Mouse (Mus musculus) kidney, embryonic 14.5 days (tissue): Measurements from ENCODE around the gene Rhoh. TPM values are rescaled to one million over a fixed set of nuclear protein-coding genes. Genes with fewer than 3 reads are reported as not detected.

Experiments used
- ATAC-seq: fragments of 200-750 bp; cut with Nextera tagmentation; 2 replicates; pipeline ENCODE4 v1.8.0; 2017; ENCODE audit warnings: moderate number of reproducible peaks, mild to moderate bottlenecking, moderate TSS enrichment, moderate library complexity; ENCODE audit not compliant: low FRiP score, low TSS enrichment
- H3K27ac ChIP-seq: fragments of 300-500 bp; sonication (generic); 2 replicates; pipeline ENCODE4 v1.5.1; 2014; ENCODE audit warnings: low read depth, mild to moderate bottlenecking, low read length, moderate library complexity, mixed read lengths
- H3K27me3 ChIP-seq: fragments of 300-500 bp; sonication (generic); 2 replicates; pipeline ENCODE4 v1.6.1; 2014; ENCODE audit warnings: mild to moderate bottlenecking, low read length; ENCODE audit not compliant: control insufficient read depth, insufficient read depth
- H3K36me3 ChIP-seq: fragments of 300-500 bp; sonication (generic); 2 replicates; pipeline ENCODE4 v1.6.1; 2014; ENCODE audit warnings: low read length, mixed read lengths; ENCODE audit not compliant: control insufficient read depth, insufficient read depth
- H3K4me1 ChIP-seq: fragments of 300-500 bp; sonication (generic); 2 replicates; pipeline ENCODE4 v1.6.1; 2014; ENCODE audit warnings: low read length, mixed read lengths; ENCODE audit not compliant: control insufficient read depth, insufficient read depth
- H3K4me2 ChIP-seq: fragments of 300-500 bp; sonication (generic); replicated peaks from 2 replicates; pipeline ENCODE4 v1.6.1; 2014; ENCODE audit warnings: low read depth, mild to moderate bottlenecking, low read length
- H3K4me3 ChIP-seq: fragments of 300-500 bp; sonication (generic); 2 replicates; pipeline ENCODE4 v1.5.1; 2014; ENCODE audit warnings: mild to moderate bottlenecking, low read length
- H3K9ac ChIP-seq: fragments of 300-500 bp; sonication (generic); 2 replicates; pipeline ENCODE4 v1.6.1; 2014; ENCODE audit warnings: low read depth, mild to moderate bottlenecking, low read length, moderate library complexity
- H3K9me3 ChIP-seq: fragments of 300-500 bp; sonication (generic); 2 replicates; pipeline ENCODE4 v1.6.1; 2016; ENCODE audit warnings: low read length; ENCODE audit not compliant: control insufficient read depth
- WGBS: fragments of 180-500 bp; shearing (Covaris S2); extraction: QIAGEN DNeasy Blood & Tissue Kit; methylation state at CpG from one replicate; pipeline ENCODE4 v1.1.7; 2014; 5-methylcytosine and 5-hydroxymethylcytosine counted together
- polyA plus RNA-seq: library from polyadenylated mRNA; unstranded; fragments of >200 nt; fragmentation: Nextera tagmentation; extraction: Ambion mirVana; gene quantifications from 2 replicates; pipeline ENCODE4 v1.2.1, GENCODE M21; 2014

The Rhoh gene
- polyA plus RNA-seq, 1 experiment from 2014 or later: 0.57 TPM

- ATAC-seq: no peak
- WGBS: 69% methylated on average over 3 of the region's 3 CpGs
These were observed 17.4 kb downstream of the Rhoh start for GRCm38 (mm10) chr5:65878367-65878766.

GRCm38 (mm10) chr5:65881254-65881653, 20.2 kb downstream of the Rhoh start:
- Histone ChIP-seq H3K9ac (no peak overlapping the region), H3K36me3 (no peaks in the 10 kb centered on the region), H3K4me1 (0 out of 2 replicates have a peak, but pooled peaks cover 4% of the 10 kb centered on the region), H3K9me3 (no peaks in the 10 kb centered on the region), H3K4me3 (no peak overlapping the region), H3K27ac (no peak overlapping the region), H3K4me2 (no peak overlapping the region), H3K27me3 (no peaks in the 10 kb centered on the region)
- WGBS: 74% methylated on average over 2 of the region's 2 CpGs
- ATAC-seq: no peak

More at GRCm38 (mm10) chr5:65878367-65878766, 17.4 kb downstream of the Rhoh start:
- no peak overlapping the region for H3K27ac ChIP-seq
- no peak overlapping the region for H3K4me3 ChIP-seq
- no peaks in the 10 kb centered on the region for H3K27me3 ChIP-seq
- no peaks in the 10 kb centered on the region for H3K9me3 ChIP-seq
- 0 out of 2 replicates have a peak, but pooled peaks cover 4% of the 10 kb centered on the region for H3K4me1 ChIP-seq
- no peak overlapping the region for H3K4me2 ChIP-seq
- H3K9ac ChIP-seq: no peak overlapping the region
- H3K36me3 ChIP-seq: no peaks in the 10 kb centered on the region

GRCm38 (mm10) chr5:65882476-65883205, 21.6 kb downstream of the Rhoh start:
- H3K4me2 ChIP-seq: no peak overlapping the region
- 80% methylated on average over 10 of the region's 10 CpGs for WGBS
- no peaks in the 10 kb centered on the region for H3K36me3 ChIP-seq
- no peaks in the 10 kb centered on the region for H3K27me3 ChIP-seq
- no peaks in the 10 kb centered on the region for H3K9me3 ChIP-seq
- ATAC-seq: no peak
- H3K9ac ChIP-seq: no peak overlapping the region
- 0 out of 2 replicates have a peak, but pooled peaks cover 4% of the 10 kb centered on the region for H3K4me1 ChIP-seq
- no peak overlapping the region for H3K27ac ChIP-seq
- no peak overlapping the region for H3K4me3 ChIP-seq

- Histone ChIP-seq H3K27ac (no peak overlapping the region), H3K4me3 (no peak overlapping the region), H3K36me3 (no peaks in the 10 kb centered on the region), H3K9me3 (no peaks in the 10 kb centered on the region), H3K27me3 (no peaks in the 10 kb centered on the region), H3K9ac (no peak overlapping the region), H3K4me2 (no peak overlapping the region), H3K4me1 (0 out of 2 replicates have a peak, but pooled peaks cover 4% of the 10 kb centered on the region)
- 45% methylated on average over 5 of the region's 5 CpGs for WGBS
- no peak for ATAC-seq
These were observed 22.3 kb downstream of the Rhoh start for GRCm38 (mm10) chr5:65883355-65883754.

GRCm38 (mm10) chr5:65885699-65886443, 24.9 kb downstream of the Rhoh start:
- Histone ChIP-seq H3K4me3 (no peak overlapping the region), H3K4me1 (0 out of 2 replicates have a peak, but pooled peaks cover 4% of the 10 kb centered on the region), H3K27me3 (no peaks in the 10 kb centered on the region), H3K36me3 (no peaks in the 10 kb centered on the region), H3K9ac (no peak overlapping the region), H3K4me2 (no peak overlapping the region), H3K27ac (no peak overlapping the region), H3K9me3 (no peaks in the 10 kb centered on the region)
- ATAC-seq: 0 out of 2 replicates have a peak, but pooled peaks have one; percentile 70
- WGBS: 51% methylated on average over 15 of the region's 15 CpGs

- Histone ChIP-seq H3K27ac (no peak overlapping the region), H3K9ac (no peak overlapping the region), H3K4me2 (no peak overlapping the region), H3K36me3 (no peaks in the 10 kb centered on the region), H3K4me1 (no peaks in the 10 kb centered on the region), H3K4me3 (no peak overlapping the region), H3K9me3 (no peaks in the 10 kb centered on the region), H3K27me3 (no peaks in the 10 kb centered on the region)
- no peak for ATAC-seq
- 87% methylated on average over 5 of the region's 5 CpGs for WGBS
These were observed 27.1 kb downstream of the Rhoh start for GRCm38 (mm10) chr5:65888102-65888501.

- H3K9me3 ChIP-seq: no peaks in the 10 kb centered on the region
- ATAC-seq: no peak
- no peaks in the 10 kb centered on the region for H3K36me3 ChIP-seq
- no peaks in the 10 kb centered on the region for H3K27me3 ChIP-seq
- 60% methylated on average over 5 of the region's 5 CpGs for WGBS
- no peak overlapping the region for H3K4me2 ChIP-seq
- H3K9ac ChIP-seq: no peak overlapping the region
- no peaks in the 10 kb centered on the region for H3K4me1 ChIP-seq
- H3K4me3 ChIP-seq: no peak overlapping the region
- no peak overlapping the region for H3K27ac ChIP-seq
These were observed 28.0 kb downstream of the Rhoh start for GRCm38 (mm10) chr5:65888998-65889397.

GRCm38 (mm10) chr5:65891251-65891826, 30.3 kb downstream of the Rhoh start:
- 75% methylated on average over 14 of the region's 14 CpGs for WGBS
- no peak overlapping the region for H3K9ac ChIP-seq
- H3K27me3 ChIP-seq: no peaks in the 10 kb centered on the region
- H3K36me3 ChIP-seq: no peaks in the 10 kb centered on the region
- no peaks in the 10 kb centered on the region for H3K9me3 ChIP-seq
- ATAC-seq: no peak
- H3K4me2 ChIP-seq: no peak overlapping the region
- H3K4me1 ChIP-seq: no peaks in the 10 kb centered on the region
- no peak overlapping the region for H3K27ac ChIP-seq
- no peak overlapping the region for H3K4me3 ChIP-seq
